In genomic region chr19:60160611-60161274, GRCm38 (mm10) we compare ENCODE assay signal across 8 mouse cellular contexts.
DNase-seq lines count a peak whose midpoint lies in the region; ATAC-seq lines count a peak whose summit lies in the region.

No protein-coding gene starts in this region.

- no peaks in the 10 kb centered on the region for H3K4me1 ChIP-seq in neural tube, embryonic 15.5 days
- peaks cover 7% of the 10 kb centered on the region; the same call in 1 of the 2 replicates for H3K4me1 ChIP-seq in forebrain, embryonic 14.5 days (ENCODE audit: control insufficient read depth, insufficient read depth, low read length)
- H3K4me1 ChIP-seq in liver, embryonic 15.5 days (replicated peaks), result no peaks in the 10 kb centered on the region

- 9% methylated on average over 20 of the region's 20 CpGs for WGBS in neural tube, embryonic 15.5 days
- 5% methylated on average over 20 of the region's 20 CpGs for WGBS in forebrain, embryonic 14.5 days
- 7% methylated on average over 20 of the region's 20 CpGs for WGBS in liver, embryonic 15.5 days (ENCODE audit: insufficient replicate concordance)

- H3K9ac ChIP-seq in neural tube, embryonic 15.5 days (replicated peaks), result no peak overlapping the region
- no peak overlapping the region for H3K9ac ChIP-seq in forebrain, embryonic 14.5 days (ENCODE audit: low read length)
- no peak overlapping the region for H3K9ac ChIP-seq in liver, embryonic 15.5 days

- peaks cover 6% of the 10 kb centered on the region; the same call in 1 of the 2 replicates for H3K27me3 ChIP-seq in neural tube, embryonic 15.5 days (replicated peaks)
- 0 out of 2 replicates have a peak, but pooled peaks cover 4% of the 10 kb centered on the region for H3K27me3 ChIP-seq in forebrain, embryonic 14.5 days (replicated peaks; ENCODE audit: control insufficient read depth, insufficient read depth, low read length)
- H3K27me3 ChIP-seq in liver, embryonic 15.5 days, result 0 out of 2 replicates have a peak, but pooled peaks cover 3% of the 10 kb centered on the region

- no peaks in the 10 kb centered on the region for H3K36me3 ChIP-seq in neural tube, embryonic 15.5 days
- no peaks in the 10 kb centered on the region for H3K36me3 ChIP-seq in forebrain, embryonic 14.5 days (ENCODE audit: control insufficient read depth, insufficient read depth, low read length)
- H3K36me3 ChIP-seq in liver, embryonic 15.5 days (replicated peaks), result no peaks in the 10 kb centered on the region

- peak; percentile 60 for DNase-seq in neural tube, embryonic 10.5 days (ENCODE audit: extremely low spot score, low spot score)
- DNase-seq in adrenal gland, postnatal 10 days, result peak; percentile 72
- DNase-seq in forebrain, embryonic 14.5 days (ENCODE audit: low spot score), result peak; percentile 70
- DNase-seq in kidney, adult 11 months, result peak; percentile 21
- peak; percentile 82 for DNase-seq in retina, postnatal 1 day

- H3K9me3 ChIP-seq in neural tube, embryonic 15.5 days (replicated peaks), result no peaks in the 10 kb centered on the region
- no peaks in the 10 kb centered on the region for H3K9me3 ChIP-seq in forebrain, embryonic 14.5 days (replicated peaks; ENCODE audit: control insufficient read depth, low read length)
- no peaks in the 10 kb centered on the region for H3K9me3 ChIP-seq in liver, embryonic 15.5 days (replicated peaks)

- H3K4me2 ChIP-seq in neural tube, embryonic 15.5 days, result no peak overlapping the region
- peak overlapping the region; percentile 24; the same call in 1 of the 2 replicates for H3K4me2 ChIP-seq in forebrain, embryonic 14.5 days (ENCODE audit: low read length)
- peak overlapping the region; percentile 38 for H3K4me2 ChIP-seq in liver, embryonic 15.5 days

- H3K4me3 ChIP-seq in neural tube, embryonic 15.5 days (replicated peaks), result no peak overlapping the region
- H3K4me3 ChIP-seq in forebrain, embryonic 14.5 days (ENCODE audit: low read depth, low read length), result no peak overlapping the region
- H3K4me3 ChIP-seq in liver, embryonic 15.5 days (replicated peaks), result 0 out of 2 replicates have a peak overlapping the region, but pooled peaks have one; percentile 15

- ATAC-seq in neural tube, embryonic 15.5 days (ENCODE audit: low FRiP score), result no peak
- ATAC-seq in forebrain, embryonic 14.5 days, result no peak
- no peak for ATAC-seq in liver, embryonic 15.5 days (ENCODE audit: insufficient read depth)
- ATAC-seq in cerebellum, adult (ENCODE audit: insufficient number of reproducible peaks, low FRiP score, low TSS enrichment), result no peak

- H3K27ac ChIP-seq in neural tube, embryonic 15.5 days (replicated peaks), result no peak overlapping the region
- H3K27ac ChIP-seq in forebrain, embryonic 14.5 days (ENCODE audit: low read depth, low read length), result no peak overlapping the region
- H3K27ac ChIP-seq in liver, embryonic 15.5 days (replicated peaks), result no peak overlapping the region

Comparison
In these comparisons a context has a peak if more than half of its experiments do, and no peak if none do; other contexts are left out.
1. DNase-seq: peak in every context shown above with its lines; median percentile 82 in retina, postnatal 1 day; 72 in adrenal gland, postnatal 10 days; 70 in forebrain, embryonic 14.5 days; 60 in neural tube, embryonic 10.5 days; 21 in kidney, adult 11 months.